Mouse (Mus musculus): ENCODE results near the gene Olfr1341. TPM values are rescaled to one million over a fixed set of nuclear protein-coding genes. Genes with fewer than 3 reads are reported as not detected.

Gene Olfr1341
- not detected in 2 replicates for polyA plus RNA-seq (2015; fragmentation: Nextera tagmentation; extraction: Ambion mirVana)

GRCm38 (mm10) chr4:118703223-118703622 lies at the start of gene Olfr1341:
Olfr1341 (plus strand) TSS chr4:118703523.
- Histone ChIP-seq H3K4me1 (ENCODE audit: insufficient read depth, low read length) (no peaks in the 10 kb centered on the region), H3K9ac (replicated peaks; ENCODE audit: low read length) (no peak within 1 kb of the TSS), H3K27ac (ENCODE audit: low read length) (no peak within 1 kb of the TSS), H3K9me3 (ENCODE audit: low read length) (no peaks in the 10 kb centered on the region), H3K4me2 (replicated peaks; ENCODE audit: low read depth, low read length) (no peak within 1 kb of the TSS), H3K4me3 (ENCODE audit: low read length) (no peak within 1 kb of the TSS), H3K27me3 (ENCODE audit: insufficient read depth, low read length) (0 out of 2 replicates have a peak, but pooled peaks cover 2% of the 10 kb centered on the region), H3K36me3 (ENCODE audit: insufficient read depth, low read length) (no peaks in the 10 kb centered on the region)
- ATAC-seq (ENCODE audit: low FRiP score, low TSS enrichment): no peak
- WGBS: 79% methylated on average over 3 of the region's 3 CpGs

- Histone ChIP-seq H3K9ac (replicated peaks; ENCODE audit: low read length) (no peak within 1 kb of the TSS), H3K9me3 (ENCODE audit: low read length) (no peaks in the 10 kb centered on the region), H3K36me3 (ENCODE audit: insufficient read depth, low read length) (no peaks in the 10 kb centered on the region), H3K4me3 (ENCODE audit: low read length) (no peak within 1 kb of the TSS), H3K27ac (ENCODE audit: low read length) (no peak within 1 kb of the TSS), H3K27me3 (ENCODE audit: insufficient read depth, low read length) (no peaks in the 10 kb centered on the region), H3K4me1 (ENCODE audit: insufficient read depth, low read length) (no peaks in the 10 kb centered on the region), H3K4me2 (replicated peaks; ENCODE audit: low read depth, low read length) (no peak within 1 kb of the TSS)
- ATAC-seq (ENCODE audit: low FRiP score, low TSS enrichment): no peak
Observed at GRCm38 (mm10) chr4:118658652-118659051, 44.7 kb upstream of the Olfr1341 start, which contains the start of gene Olfr62. Olfr62 (plus strand) TSS chr4:118658952.

- no peak for ATAC-seq (ENCODE audit: low FRiP score, low TSS enrichment)
- Histone ChIP-seq H3K9me3 (ENCODE audit: low read length) (no peaks in the 10 kb centered on the region), H3K4me3 (ENCODE audit: low read length) (no peak overlapping the region), H3K36me3 (ENCODE audit: insufficient read depth, low read length) (no peaks in the 10 kb centered on the region), H3K4me1 (ENCODE audit: insufficient read depth, low read length) (no peaks in the 10 kb centered on the region), H3K27me3 (ENCODE audit: insufficient read depth, low read length) (no peaks in the 10 kb centered on the region), H3K27ac (ENCODE audit: low read length) (no peak overlapping the region), H3K4me2 (replicated peaks; ENCODE audit: low read depth, low read length) (no peak overlapping the region), H3K9ac (replicated peaks; ENCODE audit: low read length) (no peak overlapping the region)
- WGBS: 55% methylated on average over 2 of the region's 2 CpGs
Observed at GRCm38 (mm10) chr4:118687086-118687485, 16.2 kb upstream of the Olfr1341 start.

- no peaks in the 10 kb centered on the region for H3K27me3 ChIP-seq (ENCODE audit: insufficient read depth, low read length)
- H3K4me3 ChIP-seq (ENCODE audit: low read length): no peak within 1 kb of the TSS
- peak; percentile 61 for ATAC-seq (ENCODE audit: low FRiP score, low TSS enrichment)
- 45% methylated on average over 12 of the region's 12 CpGs for WGBS
- peak within 1 kb of the TSS; percentile 22; the same call in 1 of the 2 replicates for H3K4me2 ChIP-seq (replicated peaks; ENCODE audit: low read depth, low read length)
- no peak within 1 kb of the TSS for H3K9ac ChIP-seq (replicated peaks; ENCODE audit: low read length)
- no peaks in the 10 kb centered on the region for H3K36me3 ChIP-seq (ENCODE audit: insufficient read depth, low read length)
- no peaks in the 10 kb centered on the region for H3K9me3 ChIP-seq (ENCODE audit: low read length)
- H3K4me1 ChIP-seq (ENCODE audit: insufficient read depth, low read length): no peaks in the 10 kb centered on the region; the same call in 1 of the 2 replicates
- 0 out of 2 replicates have a peak within 1 kb of the TSS, but pooled peaks have one; percentile 27 for H3K27ac ChIP-seq (ENCODE audit: low read length)
Observed at GRCm38 (mm10) chr4:118692412-118692973, 10.8 kb upstream of the Olfr1341 start, which contains the start of gene Olfr1342. Olfr1342 (minus strand) TSS chr4:118692756.

GRCm38 (mm10) chr4:118693812-118694211 lies 9.5 kb upstream of the Olfr1341 start:
- 28% methylated on average over 2 of the region's 2 CpGs for WGBS
- H3K27ac ChIP-seq (ENCODE audit: low read length): no peak overlapping the region
- H3K4me3 ChIP-seq (ENCODE audit: low read length): no peak overlapping the region
- H3K9ac ChIP-seq (replicated peaks; ENCODE audit: low read length): no peak overlapping the region
- H3K36me3 ChIP-seq (ENCODE audit: insufficient read depth, low read length): no peaks in the 10 kb centered on the region
- no peak overlapping the region for H3K4me2 ChIP-seq (replicated peaks; ENCODE audit: low read depth, low read length)
- H3K9me3 ChIP-seq (ENCODE audit: low read length): no peaks in the 10 kb centered on the region
- no peak for ATAC-seq (ENCODE audit: low FRiP score, low TSS enrichment)
- no peaks in the 10 kb centered on the region for H3K27me3 ChIP-seq (ENCODE audit: insufficient read depth, low read length)
- H3K4me1 ChIP-seq (ENCODE audit: insufficient read depth, low read length): no peaks in the 10 kb centered on the region; the same call in 1 of the 2 replicates

GRCm38 (mm10) chr4:118708086-118708485 lies 4.8 kb downstream of the Olfr1341 start:
- no peak for ATAC-seq (ENCODE audit: low FRiP score, low TSS enrichment)
- Histone ChIP-seq H3K27ac (ENCODE audit: low read length) (no peak overlapping the region), H3K36me3 (ENCODE audit: insufficient read depth, low read length) (no peaks in the 10 kb centered on the region), H3K4me1 (ENCODE audit: insufficient read depth, low read length) (no peaks in the 10 kb centered on the region), H3K27me3 (ENCODE audit: insufficient read depth, low read length) (no peaks in the 10 kb centered on the region), H3K4me3 (ENCODE audit: low read length) (no peak overlapping the region), H3K9ac (replicated peaks; ENCODE audit: low read length) (no peak overlapping the region), H3K9me3 (ENCODE audit: low read length) (no peaks in the 10 kb centered on the region), H3K4me2 (replicated peaks; ENCODE audit: low read depth, low read length) (no peak overlapping the region)
- WGBS: 79% methylated on average over 5 of the region's 5 CpGs

GRCm38 (mm10) chr4:118711656-118712055 lies 8.3 kb downstream of the Olfr1341 start:
- H3K27me3 ChIP-seq (ENCODE audit: insufficient read depth, low read length): no peaks in the 10 kb centered on the region
- no peak overlapping the region for H3K4me3 ChIP-seq (ENCODE audit: low read length)
- H3K4me1 ChIP-seq (ENCODE audit: insufficient read depth, low read length): no peaks in the 10 kb centered on the region
- no peak overlapping the region for H3K9ac ChIP-seq (replicated peaks; ENCODE audit: low read length)
- whole genome bisulfite sequencing: 55% methylated on average over 1 of the region's 1 CpGs
- no peak for ATAC-seq (ENCODE audit: low FRiP score, low TSS enrichment)
- H3K36me3 ChIP-seq (ENCODE audit: insufficient read depth, low read length): no peaks in the 10 kb centered on the region
- H3K4me2 ChIP-seq (replicated peaks; ENCODE audit: low read depth, low read length): no peak overlapping the region
- no peaks in the 10 kb centered on the region for H3K9me3 ChIP-seq (ENCODE audit: low read length)
- no peak overlapping the region for H3K27ac ChIP-seq (ENCODE audit: low read length)

GRCm38 (mm10) chr4:118719838-118720237 lies 16.5 kb downstream of the Olfr1341 start, which contains the start of gene Olfr1340:
Olfr1340 (plus strand) TSS chr4:118720138.
- Histone ChIP-seq H3K9me3 (ENCODE audit: low read length) (no peaks in the 10 kb centered on the region), H3K27me3 (ENCODE audit: insufficient read depth, low read length) (no peaks in the 10 kb centered on the region)
- no peak for ATAC-seq (ENCODE audit: low FRiP score, low TSS enrichment)

GRCm38 (mm10) chr4:118721742-118722483 lies 18.6 kb downstream of the Olfr1341 start:
- no peak overlapping the region for H3K27ac ChIP-seq (ENCODE audit: low read length)
- no peak overlapping the region for H3K4me2 ChIP-seq (replicated peaks; ENCODE audit: low read depth, low read length)
- no peaks in the 10 kb centered on the region for H3K9me3 ChIP-seq (ENCODE audit: low read length)
- H3K36me3 ChIP-seq (ENCODE audit: insufficient read depth, low read length): no peaks in the 10 kb centered on the region
- H3K27me3 ChIP-seq (ENCODE audit: insufficient read depth, low read length): no peaks in the 10 kb centered on the region
- no peak overlapping the region for H3K4me3 ChIP-seq (ENCODE audit: low read length)
- H3K9ac ChIP-seq (replicated peaks; ENCODE audit: low read length): no peak overlapping the region
- no peaks in the 10 kb centered on the region for H3K4me1 ChIP-seq (ENCODE audit: insufficient read depth, low read length)
- ATAC-seq (ENCODE audit: low FRiP score, low TSS enrichment): no peak
- 52% methylated on average over 10 of the region's 10 CpGs for WGBS

More at GRCm38 (mm10) chr4:118719838-118720237, 16.5 kb downstream of the Olfr1341 start, which contains the start of gene Olfr1340:
- no peaks in the 10 kb centered on the region for H3K4me1 ChIP-seq (ENCODE audit: insufficient read depth, low read length)
- no peak within 1 kb of the TSS for H3K27ac ChIP-seq (ENCODE audit: low read length)
- no peak within 1 kb of the TSS for H3K4me3 ChIP-seq (ENCODE audit: low read length)
- H3K9ac ChIP-seq (replicated peaks; ENCODE audit: low read length): no peak within 1 kb of the TSS
- H3K4me2 ChIP-seq (replicated peaks; ENCODE audit: low read depth, low read length): no peak within 1 kb of the TSS
- no peaks in the 10 kb centered on the region for H3K36me3 ChIP-seq (ENCODE audit: insufficient read depth, low read length)

GRCm38 (mm10) chr4:118731875-118732274 lies 28.6 kb downstream of the Olfr1341 start, which contains the start of gene Olfr1339:
Olfr1339 (plus strand) TSS chr4:118732175.
- no peaks in the 10 kb centered on the region for H3K4me1 ChIP-seq (ENCODE audit: insufficient read depth, low read length)
- no peaks in the 10 kb centered on the region for H3K27me3 ChIP-seq (ENCODE audit: insufficient read depth, low read length)
- no peaks in the 10 kb centered on the region for H3K36me3 ChIP-seq (ENCODE audit: insufficient read depth, low read length)
- no peak within 1 kb of the TSS for H3K4me2 ChIP-seq (replicated peaks; ENCODE audit: low read depth, low read length)
- 93% methylated on average over 1 of the region's 1 CpGs for WGBS
- no peak within 1 kb of the TSS for H3K4me3 ChIP-seq (ENCODE audit: low read length)
- no peak within 1 kb of the TSS for H3K27ac ChIP-seq (ENCODE audit: low read length)
- H3K9me3 ChIP-seq (ENCODE audit: low read length): no peaks in the 10 kb centered on the region
- ATAC-seq (ENCODE audit: low FRiP score, low TSS enrichment): no peak
- H3K9ac ChIP-seq (replicated peaks; ENCODE audit: low read length): no peak within 1 kb of the TSS

All from kidney, embryonic 16.5 days (tissue).